8 mouse cellular contexts compared by ENCODE assay signal in genomic region chr2:163438619-163439451, GRCm38 (mm10). TPM values are rescaled to one million over a fixed set of nuclear protein-coding genes. Genes with fewer than 3 reads are reported as not detected.
DNase-seq lines count a peak whose midpoint lies in the region; ATAC-seq and TF ChIP-seq lines count a peak whose summit lies in the region.

No protein-coding gene starts in this region.

- H3K4me2 ChIP-seq in heart, embryonic 15.5 days, result peak overlapping the region; percentile 56
- H3K4me2 ChIP-seq in myocyte (ENCODE audit: low read depth), result no peak overlapping the region

- H3K9ac ChIP-seq in heart, embryonic 15.5 days, result no peak overlapping the region

- peaks cover 8% of the 10 kb centered on the region for H3K4me1 ChIP-seq in heart, embryonic 15.5 days (replicated peaks)
- H3K4me1 ChIP-seq in limb, embryonic 10.5 days, result peaks cover 12% of the 10 kb centered on the region

- WGBS in heart, embryonic 15.5 days, result 2% methylated on average over 30 of the region's 30 CpGs
- 2% methylated on average over 30 of the region's 30 CpGs for WGBS in limb, embryonic 10.5 days

- H3K9me3 ChIP-seq in heart, embryonic 15.5 days (replicated peaks), result no peaks in the 10 kb centered on the region
- no peaks in the 10 kb centered on the region for H3K9me3 ChIP-seq in limb, embryonic 10.5 days (replicated peaks)

- TF ChIP-seq POLR2A in myocyte (IDR thresholded peaks at IDR 0.05; ENCODE audit: insufficient read length, low read depth), result no peak

- peaks cover 43% of the 10 kb centered on the region for H3K27me3 ChIP-seq in heart, embryonic 15.5 days
- peaks cover 34% of the 10 kb centered on the region for H3K27me3 ChIP-seq in limb, embryonic 10.5 days (ENCODE audit: low read depth, poor library complexity, severe bottlenecking)
- H3K27me3 ChIP-seq in myocyte (ENCODE audit: control insufficient read depth, insufficient read depth, insufficient read length), result peaks cover 28% of the 10 kb centered on the region

- H3K4me3 ChIP-seq in heart, embryonic 15.5 days, result peak overlapping the region; percentile 29
- peak overlapping the region; percentile 36 for H3K4me3 ChIP-seq in limb, embryonic 10.5 days
- no peak overlapping the region for H3K4me3 ChIP-seq in myocyte

- no peaks in the 10 kb centered on the region for H3K79me2 ChIP-seq in myocyte (ENCODE audit: control insufficient read depth, insufficient read depth)

- DNase-seq in adrenal gland, adult (ENCODE audit: inconsistent age in 2 of 2, low spot score in 1 of 2), result peak; percentile 38 to 77
- DNase-seq in adrenal gland, adult 8-10 months, result no peak
- peak; percentile 29 for DNase-seq in urinary bladder, postnatal 25 days (ENCODE audit: low spot score)
- no peak for DNase-seq in urinary bladder, postnatal 10 days (ENCODE audit: low spot score)
- DNase-seq in limb, embryonic 10.5 days (ENCODE audit: low spot score), result peak; percentile 81
- DNase-seq in frontal cortex, postnatal 36 days (ENCODE audit: low spot score in 2 of 2), result no peak

- H3ac ChIP-seq in myocyte (ENCODE audit: control insufficient read depth, insufficient read length), result no peak overlapping the region

- H3K27ac ChIP-seq in heart, embryonic 15.5 days, result no peak overlapping the region
- no peak overlapping the region for H3K27ac ChIP-seq in limb, embryonic 10.5 days

- ATAC-seq in heart, embryonic 15.5 days (replicated peaks; ENCODE audit: insufficient number of reproducible peaks, insufficient read depth, low FRiP score, low read depth), result 0 out of 2 replicates have a peak, but pooled peaks have one; percentile 14

- no peaks in the 10 kb centered on the region for H3K36me3 ChIP-seq in heart, embryonic 15.5 days
- H3K36me3 ChIP-seq in limb, embryonic 10.5 days, result no peaks in the 10 kb centered on the region
- no peaks in the 10 kb centered on the region for H3K36me3 ChIP-seq in myocyte (ENCODE audit: control insufficient read depth, insufficient read depth)

TF ChIP-seq in myocyte, 11 proteins besides CTCF, POLR2A, EP300 and RAD21:
- TF ChIP-seq MAX (IDR thresholded peaks at IDR 0.05; ENCODE audit: low read depth) (no peak), REST (IDR thresholded peaks at IDR 0.05; ENCODE audit: insufficient read depth, insufficient read length) (peak; percentile 96)

RNA-seq across cellular contexts. Expression of gene Gdap1l1, which starts 0.6 kb away (rescaled TPM):
- total RNA-seq in adrenal gland, adult 8-10 months (2022), result 1 to 10 TPM; 4.7 to 5.8 (median 4.8) TPM
- 0.18 and 1.5 TPM in 2 replicates for polyA plus RNA-seq in heart, embryonic 15.5 days (2015; fragmentation: Nextera tagmentation; extraction: Ambion mirVana)
- 0.30 and 0.45 TPM in 2 replicates for polyA plus RNA-seq in limb, embryonic 10.5 days (2016; fragmentation: Nextera tagmentation; extraction: Ambion mirVana)
- polyA plus RNA-seq in myocyte (2012; fragmentation: generic; extraction: Trizol), result 0.43 TPM

RNA-seq across cellular contexts. Expression of gene Oser1, which starts 14.3 kb away (rescaled TPM):
- total RNA-seq in adrenal gland, adult 8-10 months (2022), result 10 to 100 TPM; 33.2 to 39.2 (median 38.5) TPM
- 47.5 and 55.9 TPM in 2 replicates for polyA plus RNA-seq in heart, embryonic 15.5 days (2015; fragmentation: Nextera tagmentation; extraction: Ambion mirVana)
- 84.9 and 89.2 TPM in 2 replicates for polyA plus RNA-seq in limb, embryonic 10.5 days (2016; fragmentation: Nextera tagmentation; extraction: Ambion mirVana)
- 30.3 TPM for polyA plus RNA-seq in myocyte (2012; fragmentation: generic; extraction: Trizol)

RNA-seq across cellular contexts. Expression of gene Fitm2, which starts 33.6 kb away (rescaled TPM):
- total RNA-seq in adrenal gland, adult 8-10 months (2022), result 100 to 1,000 TPM in 1 of 4 experiments, 10 to 100 TPM in 3; 81.0 to 128 (median 92.8) TPM
- 12.5 and 13.9 TPM in 2 replicates for polyA plus RNA-seq in heart, embryonic 15.5 days (2015; fragmentation: Nextera tagmentation; extraction: Ambion mirVana)
- polyA plus RNA-seq in limb, embryonic 10.5 days (2016; fragmentation: Nextera tagmentation; extraction: Ambion mirVana), result 7.7 and 10.0 TPM in 2 replicates
- polyA plus RNA-seq in myocyte (2012; fragmentation: generic; extraction: Trizol), result 24.6 TPM

RNA-seq across cellular contexts. Expression of gene Jph2, which starts 41.0 kb away (rescaled TPM):
- 1 to 10 TPM; 3.7 to 7.1 (median 5.7) TPM for total RNA-seq in adrenal gland, adult 8-10 months (2022)
- 41.0 and 47.7 TPM in 2 replicates for polyA plus RNA-seq in heart, embryonic 15.5 days (2015; fragmentation: Nextera tagmentation; extraction: Ambion mirVana)
- polyA plus RNA-seq in limb, embryonic 10.5 days (2016; fragmentation: Nextera tagmentation; extraction: Ambion mirVana), result 0.59 and 0.71 TPM in 2 replicates
- 217 TPM for polyA plus RNA-seq in myocyte (2012; fragmentation: generic; extraction: Trizol)

RNA-seq across cellular contexts. Expression of gene R3hdml, which starts 53.3 kb away (rescaled TPM):
- total RNA-seq in adrenal gland, adult 8-10 months (2022), result not detected
- not detected in 2 replicates for polyA plus RNA-seq in heart, embryonic 15.5 days (2015; fragmentation: Nextera tagmentation; extraction: Ambion mirVana)
- polyA plus RNA-seq in limb, embryonic 10.5 days (2016; fragmentation: Nextera tagmentation; extraction: Ambion mirVana), result not detected in 2 replicates
- polyA plus RNA-seq in myocyte (2012; fragmentation: generic; extraction: Trizol), result 44.0 TPM

Comparison
In these comparisons a context has a peak if more than half of its experiments do, and no peak if none do; other contexts are left out.
1. DNase-seq: peak in adrenal gland, adult (2 of 2), urinary bladder, postnatal 25 days (single experiment) and limb, embryonic 10.5 days (single experiment); none in adrenal gland, adult 8-10 months (single experiment), urinary bladder, postnatal 10 days (single experiment) and frontal cortex, postnatal 36 days (0 of 2).